Mouse (Mus musculus) Patski (cell line): ENCODE results near the gene Lrp3. TPM values are rescaled to one million over a fixed set of nuclear protein-coding genes. Genes with fewer than 3 reads are reported as not detected.

Experiments
- ATAC-seq: fragments of 100-300 bp; one replicate; pipeline ENCODE4 v1.8.0; 2021
- CTCF ChIA-PET: fragments of 350-600 bp; sonication (Branson Sonifier 250); formaldehyde crosslinking; loops from one replicate; lab custom pipeline; 2022; ENCODE audit warnings: inconsistent platforms; lab: Charles Lee
- POLR2A ChIA-PET: fragments of 350-600 bp; sonication (Branson Sonifier 250); formaldehyde crosslinking; loops from one replicate; lab custom pipeline; 2022; ENCODE audit warnings: antibody characterized with exemption, inconsistent platforms; lab: Charles Lee
- DNase-seq: peaks from one replicate; pipeline ENCODE4 v3.0.0-alpha.2; 2011; ENCODE audit warnings: low read depth, low spot score
- H3K27me3 ChIP-seq: fragments of 371-371 bp; one replicate; pipeline ENCODE4 v1.5.1; 2021
- CTCF ChIP-seq: fragments of 100-300 bp; IDR thresholded peaks from one replicate; pipeline ENCODE4 v1.5.1; 2021
- in situ Hi-C: fragments of 300-500 bp; cut with MboI; formaldehyde crosslinking; loops from 3 replicates; pipeline ENCODE4 v1.11.1; 2018; ENCODE audit warnings: low pct_unique_long_range_greater_than_20kb, mixed read lengths
- polyA plus RNA-seq: library from polyadenylated mRNA; unstranded; gene quantifications from one replicate; pipeline ENCODE4 v1.2.3, GENCODE M21; 2021

The Lrp3 gene
- polyA plus RNA-seq, 1 experiment from 2014 or later, result 5.1 TPM

- TF ChIP-seq CTCF, result no peak
- peaks cover 46% of the 10 kb centered on the region for H3K27me3 ChIP-seq
- in situ Hi-C loops, result loop anchor here (25.0 kb wide), 1 partner anchor 777 kb away; no protein-coding TSS in a partner anchor
- DNase-seq (no peak), ATAC-seq (no peak)
- CTCF ChIA-PET, result interaction anchor here (1.5 kb wide), 1 partner anchor 13 kb away, joined by 5 read pairs; no protein-coding TSS in a partner anchor
- POLR2A ChIA-PET, result no interaction called here
Observed at GRCm38 (mm10) chr7:35189699-35190098, 25.6 kb downstream of the Lrp3 start.

GRCm38 (mm10) chr7:35185889-35186569, 29.3 kb downstream of the Lrp3 start, which contains the start of gene Slc7a10:
Gene Slc7a10, plus strand, starts transcription at chr7:35186385.
- H3K27me3 ChIP-seq, result peaks cover 53% of the 10 kb centered on the region
- ATAC-seq (no peak), DNase-seq (no peak)
- in situ Hi-C loops, result loop anchor here (25.0 kb wide), 1 partner anchor 774 kb away; no protein-coding TSS in a partner anchor
- TF ChIP-seq CTCF, result no peak
- ChIA-PET CTCF (no interaction called here), POLR2A (no interaction called here)

- no peak for DNase-seq
- peaks cover 55% of the 10 kb centered on the region for H3K27me3 ChIP-seq
- no peak for TF ChIP-seq CTCF
- in situ Hi-C loops, result loop anchor here (25.0 kb wide), 1 partner anchor 773 kb away; no protein-coding TSS in a partner anchor
- ATAC-seq, result no peak
- ChIA-PET CTCF (interaction anchor here (1.0 kb wide), 1 partner anchor 45 kb away, joined by 3 read pairs; no protein-coding TSS in a partner anchor), POLR2A (no interaction called here)
Observed at GRCm38 (mm10) chr7:35184833-35185724, 30.2 kb downstream of the Lrp3 start.

- ATAC-seq (no peak), DNase-seq (no peak)
- ChIA-PET CTCF (interaction anchor here (0.7 to 1.4 kb wide), 7 partner anchors 12 to 327 kb away, joined by 3 to 7 read pairs (median 3); no protein-coding TSS in a partner anchor), POLR2A (no interaction called here)
- TF ChIP-seq CTCF, result peak; percentile 76
- peaks cover 4% of the 10 kb centered on the region for H3K27me3 ChIP-seq
- in situ Hi-C loops, result loop anchor here (5.0 to 25.0 kb wide), 3 partner anchors 81 to 764 kb away; no protein-coding TSS in a partner anchor
Observed at GRCm38 (mm10) chr7:35176412-35177381, 38.6 kb downstream of the Lrp3 start.

- in situ Hi-C loops, result loop anchor here (5.0 to 25.0 kb wide), 3 partner anchors 82 to 763 kb away; no protein-coding TSS in a partner anchor
- CTCF ChIA-PET, result no interaction called here
- ATAC-seq (no peak), DNase-seq (no peak)
- H3K27me3 ChIP-seq, result no peaks in the 10 kb centered on the region
- POLR2A ChIA-PET, result no interaction called here
- TF ChIP-seq CTCF, result no peak
Observed at GRCm38 (mm10) chr7:35175533-35175932, 39.8 kb downstream of the Lrp3 start.

GRCm38 (mm10) chr7:35172519-35172918, 42.8 kb downstream of the Lrp3 start:
- POLR2A ChIA-PET, result interaction anchor here (0.7 kb wide), 1 partner anchor 149 kb away, joined by 3 read pairs; no protein-coding TSS in a partner anchor
- CTCF ChIA-PET, result interaction anchor here (1.5 to 4.8 kb wide), 2 partner anchors 93 to 146 kb away, joined by 5 to 61 read pairs; no protein-coding TSS in a partner anchor
- no peak for TF ChIP-seq CTCF
- ATAC-seq (no peak), DNase-seq (no peak)
- no peaks in the 10 kb centered on the region for H3K27me3 ChIP-seq
- in situ Hi-C loops, result loop anchor here (5.0 to 10.0 kb wide), 3 partner anchors 135 to 495 kb away; no protein-coding TSS in a partner anchor

GRCm38 (mm10) chr7:35171867-35172382, 43.4 kb downstream of the Lrp3 start:
- ChIA-PET CTCF (interaction anchor here (0.7 to 4.8 kb wide), 18 partner anchors 11 to 768 kb away, joined by 3 to 69 read pairs (median 4); partner anchors contain the start of genes Cebpa and Cebpg), POLR2A (interaction anchor here (0.7 to 3.4 kb wide), 4 partner anchors 51 to 148 kb away, joined by 3 to 16 read pairs (median 8); partner anchors contain the start of gene Cebpa)
- ATAC-seq, result peak; percentile 46
- DNase-seq, result peak; percentile 39
- no peaks in the 10 kb centered on the region for H3K27me3 ChIP-seq
- in situ Hi-C loops, result loop anchor here (5.0 to 10.0 kb wide), 3 partner anchors 135 to 495 kb away; no protein-coding TSS in a partner anchor
- no peak for TF ChIP-seq CTCF

GRCm38 (mm10) chr7:35169341-35169740, 46.0 kb downstream of the Lrp3 start:
- ChIA-PET POLR2A (interaction anchor here (3.4 kb wide), 1 partner anchor 51 kb away, joined by 16 read pairs; the partner anchor contains the start of gene Cebpa), CTCF (interaction anchor here (0.7 to 4.8 kb wide), 19 partner anchors 13 to 495 kb away, joined by 3 to 69 read pairs (median 4); partner anchors contain the start of gene Cebpa)
- DNase-seq (no peak), ATAC-seq (peak; percentile 25)
- in situ Hi-C loops, result loop anchor here (5.0 kb wide), 1 partner anchor 37 kb away; no protein-coding TSS in a partner anchor
- no peak for TF ChIP-seq CTCF
- no peaks in the 10 kb centered on the region for H3K27me3 ChIP-seq
